Mouse (Mus musculus): ENCODE data around the gene Prr12. TPM values are rescaled to one million over a fixed set of nuclear protein-coding genes. Genes with fewer than 3 reads are reported as not detected.

Prr12 gene
- polyA plus RNA-seq, 1 experiment = 39.1 TPM

- no peak for TF ChIP-seq CTCF (IDR thresholded peaks at IDR 0.05; ENCODE audit: borderline replicate concordance, extremely low read depth, insufficient read depth, insufficient read length)
- TF ChIP-seq POLR2A (IDR thresholded peaks at IDR 0.05; ENCODE audit: borderline replicate concordance, extremely low read depth, insufficient read depth, insufficient read length, poor library complexity, severe bottlenecking) = no peak
Measured at GRCm38 (mm10) chr7:45060632-45061122, 8.0 kb upstream of the Prr12 start.

GRCm38 (mm10) chr7:45058607-45059571 lies 6.2 kb upstream of the Prr12 start:
- peak; percentile 75 for DNase-seq (ENCODE audit: low read depth)
- no peak for TF ChIP-seq CTCF (IDR thresholded peaks at IDR 0.05; ENCODE audit: borderline replicate concordance, extremely low read depth, insufficient read depth, insufficient read length)
- no peak for TF ChIP-seq POLR2A (IDR thresholded peaks at IDR 0.05; ENCODE audit: borderline replicate concordance, extremely low read depth, insufficient read depth, insufficient read length, poor library complexity, severe bottlenecking)

More at GRCm38 (mm10) chr7:45060632-45061122, 8.0 kb upstream of the Prr12 start:
- DNase-seq (ENCODE audit: low read depth) = no peak

- no peak for TF ChIP-seq CTCF (IDR thresholded peaks at IDR 0.05; ENCODE audit: borderline replicate concordance, extremely low read depth, insufficient read depth, insufficient read length)
- TF ChIP-seq POLR2A (IDR thresholded peaks at IDR 0.05; ENCODE audit: borderline replicate concordance, extremely low read depth, insufficient read depth, insufficient read length, poor library complexity, severe bottlenecking) = no peak
- no peak for DNase-seq (ENCODE audit: low read depth)
Measured at GRCm38 (mm10) chr7:45056972-45057348, 4.3 kb upstream of the Prr12 start.

- TF ChIP-seq CTCF (IDR thresholded peaks at IDR 0.05; ENCODE audit: borderline replicate concordance, extremely low read depth, insufficient read depth, insufficient read length) (no peak), POLR2A (IDR thresholded peaks at IDR 0.05; ENCODE audit: borderline replicate concordance, extremely low read depth, insufficient read depth, insufficient read length, poor library complexity, severe bottlenecking) (no peak)
Measured at GRCm38 (mm10) chr7:45056329-45056971, 3.8 kb upstream of the Prr12 start.

GRCm38 (mm10) chr7:45053931-45054510 lies 1.3 kb upstream of the Prr12 start:
- DNase-seq (ENCODE audit: low read depth) = peak; percentile 99
- TF ChIP-seq POLR2A (IDR thresholded peaks at IDR 0.05; ENCODE audit: borderline replicate concordance, extremely low read depth, insufficient read depth, insufficient read length, poor library complexity, severe bottlenecking) = peak; percentile 29; the same call in 1 of the 2 replicates
- no peak for TF ChIP-seq CTCF (IDR thresholded peaks at IDR 0.05; ENCODE audit: borderline replicate concordance, extremely low read depth, insufficient read depth, insufficient read length)

More at GRCm38 (mm10) chr7:45056329-45056971, 3.8 kb upstream of the Prr12 start:
- no peak for DNase-seq (ENCODE audit: low read depth)

GRCm38 (mm10) chr7:45053117-45053930 lies 643 bp upstream of the Prr12 start:
- TF ChIP-seq POLR2A (IDR thresholded peaks at IDR 0.05; ENCODE audit: borderline replicate concordance, extremely low read depth, insufficient read depth, insufficient read length, poor library complexity, severe bottlenecking) = peak; percentile 23
- TF ChIP-seq CTCF (IDR thresholded peaks at IDR 0.05; ENCODE audit: borderline replicate concordance, extremely low read depth, insufficient read depth, insufficient read length) = no peak
- peak; percentile 95 for DNase-seq (ENCODE audit: low read depth)

GRCm38 (mm10) chr7:45052181-45052861 lies 360 bp downstream of the Prr12 start:
- no peak for DNase-seq (ENCODE audit: low read depth)
- no peak for TF ChIP-seq POLR2A (IDR thresholded peaks at IDR 0.05; ENCODE audit: borderline replicate concordance, extremely low read depth, insufficient read depth, insufficient read length, poor library complexity, severe bottlenecking)
- no peak for TF ChIP-seq CTCF (IDR thresholded peaks at IDR 0.05; ENCODE audit: borderline replicate concordance, extremely low read depth, insufficient read depth, insufficient read length)

- no peak for DNase-seq (ENCODE audit: low read depth)
- TF ChIP-seq POLR2A (IDR thresholded peaks at IDR 0.05; ENCODE audit: borderline replicate concordance, extremely low read depth, insufficient read depth, insufficient read length, poor library complexity, severe bottlenecking) (no peak), CTCF (IDR thresholded peaks at IDR 0.05; ENCODE audit: borderline replicate concordance, extremely low read depth, insufficient read depth, insufficient read length) (no peak)
Measured at GRCm38 (mm10) chr7:45051601-45051974, 1.1 kb downstream of the Prr12 start.

GRCm38 (mm10) chr7:45050945-45051600 lies 1.6 kb downstream of the Prr12 start:
- TF ChIP-seq CTCF (IDR thresholded peaks at IDR 0.05; ENCODE audit: borderline replicate concordance, extremely low read depth, insufficient read depth, insufficient read length) = no peak
- no peak for TF ChIP-seq POLR2A (IDR thresholded peaks at IDR 0.05; ENCODE audit: borderline replicate concordance, extremely low read depth, insufficient read depth, insufficient read length, poor library complexity, severe bottlenecking)
- DNase-seq (ENCODE audit: low read depth) = peak; percentile 98
